Mouse (Mus musculus) c-Kit-positive CD71-positive TER-119-negative erythroid progenitor cells, embryonic 14.5 days (primary cell): ENCODE data around the gene Ccdc32.

Experiments
- DNase-seq: peaks from one replicate; pipeline ENCODE4 v3.0.0-alpha.2; 2013; ENCODE audit warnings: low read depth

Gene Ccdc32

GRCm38 (mm10) chr2:119014989-119015388 is 14.2 kb downstream of the Ccdc32 start:
- no peak for DNase-seq

- no peak for DNase-seq
Observed at GRCm38 (mm10) chr2:119009376-119009775, 19.8 kb downstream of the Ccdc32 start.

- DNase-seq = no peak
Observed at GRCm38 (mm10) chr2:119006886-119007285, 22.3 kb downstream of the Ccdc32 start.

GRCm38 (mm10) chr2:118999025-118999639 is 30.1 kb downstream of the Ccdc32 start:
- DNase-seq = no peak

GRCm38 (mm10) chr2:118998115-118998866 is 30.9 kb downstream of the Ccdc32 start:
- DNase-seq = no peak

- no peak for DNase-seq
Observed at GRCm38 (mm10) chr2:118996798-118997105, 32.4 kb downstream of the Ccdc32 start.

GRCm38 (mm10) chr2:118995919-118996797 is 33.0 kb downstream of the Ccdc32 start:
- no peak for DNase-seq

- DNase-seq = no peak
Observed at GRCm38 (mm10) chr2:118995490-118995889, 33.7 kb downstream of the Ccdc32 start.

- DNase-seq = no peak
Observed at GRCm38 (mm10) chr2:118983812-118984211, 45.4 kb downstream of the Ccdc32 start.

- no peak for DNase-seq
Observed at GRCm38 (mm10) chr2:118980841-118981240, 48.4 kb downstream of the Ccdc32 start.

GRCm38 (mm10) chr2:118978064-118978463 is 51.1 kb downstream of the Ccdc32 start:
- no peak for DNase-seq

- no peak for DNase-seq
Observed at GRCm38 (mm10) chr2:118976941-118977340, 52.3 kb downstream of the Ccdc32 start.

GRCm38 (mm10) chr2:118976282-118976929 is 52.8 kb downstream of the Ccdc32 start:
- DNase-seq = peak; percentile 74

- DNase-seq = no peak
Observed at GRCm38 (mm10) chr2:118975855-118976254, 53.3 kb downstream of the Ccdc32 start.

- peak; percentile 74 for DNase-seq
Observed at GRCm38 (mm10) chr2:118972687-118973376, 56.4 kb downstream of the Ccdc32 start.

GRCm38 (mm10) chr2:118972048-118972447 is 57.1 kb downstream of the Ccdc32 start:
- DNase-seq = no peak

GRCm38 (mm10) chr2:118969585-118970147 is 59.5 kb downstream of the Ccdc32 start:
- DNase-seq = no peak
